Mouse (Mus musculus) forebrain, embryonic 12.5 days (tissue): ENCODE results near the gene Nphp1. TPM values are rescaled to one million over a fixed set of nuclear protein-coding genes. Genes with fewer than 3 reads are reported as not detected.
A peak's percentile ranks its signal among the peaks of the same experiment; 100 is the strongest.

Source experiments
- ATAC-seq: fragments of 200-750 bp; cut with Nextera tagmentation; 2 replicates; pipeline ENCODE4 v1.8.0; 2017; ENCODE audit warnings: moderate TSS enrichment; ENCODE audit not compliant: low FRiP score
- H3K27ac ChIP-seq: fragments of 300-500 bp; sonication (generic); 2 replicates; pipeline ENCODE4 v1.5.1; 2016; ENCODE audit warnings: mild to moderate bottlenecking
- H3K27me3 ChIP-seq: fragments of 300-500 bp; sonication (generic); 2 replicates; pipeline ENCODE4 v1.6.1; 2016; ENCODE audit warnings: mild to moderate bottlenecking
- H3K36me3 ChIP-seq: fragments of 300-500 bp; sonication (generic); replicated peaks from 2 replicates; pipeline ENCODE4 v1.6.1; 2016; ENCODE audit warnings: mild to moderate bottlenecking
- H3K4me1 ChIP-seq: fragments of 300-500 bp; sonication (generic); 2 replicates; pipeline ENCODE4 v1.6.1; 2016
- H3K4me2 ChIP-seq: fragments of 300-500 bp; sonication (generic); 2 replicates; pipeline ENCODE4 v1.6.1; 2016; ENCODE audit warnings: mild to moderate bottlenecking, moderate library complexity
- H3K4me3 ChIP-seq: fragments of 300-500 bp; sonication (generic); replicated peaks from 2 replicates; pipeline ENCODE4 v1.5.1; 2016; ENCODE audit warnings: mild to moderate bottlenecking
- H3K9ac ChIP-seq: fragments of 300-500 bp; sonication (generic); 2 replicates; pipeline ENCODE4 v1.6.1; 2016; ENCODE audit warnings: mild to moderate bottlenecking
- H3K9me3 ChIP-seq: fragments of 300-500 bp; sonication (generic); 2 replicates; pipeline ENCODE4 v1.6.1; 2016
- WGBS: fragments of 180-500 bp; shearing (Covaris S2); methylation state at CpG from one replicate; pipeline ENCODE4 v1.1.7; 2016; 5-methylcytosine and 5-hydroxymethylcytosine counted together
- polyA plus RNA-seq: library from polyadenylated mRNA; unstranded; fragments of >200 nt; fragmentation: Nextera tagmentation; extraction: Ambion mirVana; gene quantifications from 2 replicates; pipeline ENCODE4 v1.2.1, GENCODE M21; 2016

Gene Nphp1
- 35.9 and 40.5 TPM in 2 replicates for polyA plus RNA-seq

GRCm38 (mm10) chr2:127788440-127789116, at the start of gene Nphp1:
TSS of gene Nphp1 (minus strand) at chr2:127788897.
- no peaks in the 10 kb centered on the region for H3K27me3 ChIP-seq
- no peaks in the 10 kb centered on the region for H3K36me3 ChIP-seq
- peak; percentile 76 for ATAC-seq
- no peaks in the 10 kb centered on the region for H3K9me3 ChIP-seq
- H3K9ac ChIP-seq = peak within 1 kb of the TSS; percentile 78
- peaks cover 26% of the 10 kb centered on the region for H3K4me1 ChIP-seq
- H3K4me3 ChIP-seq = peak within 1 kb of the TSS; percentile 73
- WGBS = under 1% methylated on average over 40 of the region's 40 CpGs
- H3K4me2 ChIP-seq = peak within 1 kb of the TSS; percentile 68
- peak within 1 kb of the TSS; percentile 68; the same call in 1 of the 2 replicates for H3K27ac ChIP-seq

DNA sequence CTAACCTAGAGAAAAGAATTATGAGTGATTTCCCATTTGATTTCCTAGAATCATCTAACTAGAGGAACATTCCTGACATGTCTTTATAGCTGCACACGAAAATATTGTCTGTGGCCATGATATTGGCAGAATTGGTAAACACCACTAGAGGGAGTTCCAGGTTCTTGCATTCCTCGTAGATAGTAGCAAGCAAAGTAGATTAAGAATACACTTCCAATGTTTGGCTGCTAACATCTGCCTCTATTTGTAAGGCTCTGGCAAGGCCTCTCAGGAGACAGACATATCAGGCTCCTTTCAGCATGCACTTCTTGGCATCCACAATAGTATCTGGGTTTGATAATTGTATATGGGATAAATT, 44.1 kb upstream of the Nphp1 start:
- no peaks in the 10 kb centered on the region for H3K36me3 ChIP-seq
- ATAC-seq = no peak
- H3K4me3 ChIP-seq = no peak overlapping the region
- peaks cover 13% of the 10 kb centered on the region for H3K27me3 ChIP-seq
- 20% methylated on average over 2 of the region's 2 CpGs for WGBS
- no peak overlapping the region for H3K27ac ChIP-seq
- H3K4me1 ChIP-seq = peaks cover 17% of the 10 kb centered on the region
- no peak overlapping the region for H3K4me2 ChIP-seq
- no peak overlapping the region for H3K9ac ChIP-seq
- H3K9me3 ChIP-seq = no peaks in the 10 kb centered on the region

GRCm38 (mm10) chr2:127832103-127832832, 43.6 kb upstream of the Nphp1 start:
- Histone ChIP-seq H3K9me3 (no peaks in the 10 kb centered on the region), H3K36me3 (no peaks in the 10 kb centered on the region), H3K27ac (no peak overlapping the region), H3K4me2 (peak overlapping the region; percentile 71), H3K4me1 (peaks cover 17% of the 10 kb centered on the region), H3K9ac (no peak overlapping the region), H3K27me3 (peaks cover 11% of the 10 kb centered on the region), H3K4me3 (peak overlapping the region; percentile 77)
- ATAC-seq = peak; percentile 45; the same call in 1 of the 2 replicates
- 44% methylated on average over 11 of the region's 11 CpGs for WGBS

- Histone ChIP-seq H3K27ac (no peak within 1 kb of the TSS), H3K27me3 (peaks cover 7% of the 10 kb centered on the region; the same call in 1 of the 2 replicates), H3K4me2 (peak within 1 kb of the TSS; percentile 71), H3K36me3 (no peaks in the 10 kb centered on the region), H3K4me3 (peak within 1 kb of the TSS; percentile 77), H3K9me3 (no peaks in the 10 kb centered on the region), H3K9ac (peak within 1 kb of the TSS; percentile 61), H3K4me1 (peaks cover 17% of the 10 kb centered on the region)
- WGBS = under 1% methylated on average over 56 of the region's 56 CpGs
- ATAC-seq = peak; percentile 99
Measured at GRCm38 (mm10) chr2:127831401-127832102, 42.9 kb upstream of the Nphp1 start, which contains the start of gene Bub1. TSS of gene Bub1 (minus strand) at chr2:127831865.

DNA sequence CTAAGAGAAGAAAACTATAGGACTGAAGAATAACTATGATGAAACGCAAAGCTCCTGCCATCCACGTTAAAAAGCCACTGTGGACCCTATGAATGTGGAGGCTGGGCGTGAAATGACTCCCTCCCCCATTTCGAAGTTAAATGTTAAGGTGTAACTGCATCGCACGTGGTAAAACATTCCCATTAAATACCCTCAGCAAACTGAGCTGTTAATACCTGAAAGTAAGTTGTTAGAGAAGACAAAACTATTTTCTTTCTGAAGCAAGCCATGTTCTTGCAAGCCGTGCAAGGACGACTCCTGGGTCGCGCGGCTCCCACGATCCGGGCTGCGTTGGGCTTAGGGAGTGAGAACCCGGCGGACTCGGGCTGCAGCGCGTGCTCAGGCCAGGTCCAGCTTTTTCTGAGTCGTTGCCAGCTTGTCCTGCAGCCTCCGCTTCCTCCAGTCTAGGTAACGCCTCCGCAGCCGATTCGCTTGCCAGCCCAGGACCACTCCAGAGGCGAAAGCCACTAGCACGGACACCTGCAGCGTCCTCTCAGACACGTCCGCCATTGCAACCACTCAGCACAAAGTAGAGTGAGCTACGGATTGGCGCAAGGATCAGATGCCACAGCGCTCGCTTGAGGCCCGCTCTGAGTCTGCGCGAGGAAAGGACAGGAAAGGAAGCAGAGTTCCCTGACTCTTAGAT, 3.4 kb upstream of the Nphp1 start, which contains the start of gene Mtln:
Mtln (minus strand) TSS at position 570 of the 685 bp plus-strand sequence.
- no peaks in the 10 kb centered on the region for H3K27me3 ChIP-seq
- peaks cover 26% of the 10 kb centered on the region for H3K4me1 ChIP-seq
- H3K36me3 ChIP-seq = no peaks in the 10 kb centered on the region
- H3K4me2 ChIP-seq = peak within 1 kb of the TSS; percentile 63
- peak within 1 kb of the TSS; percentile 76 for H3K4me3 ChIP-seq
- no peaks in the 10 kb centered on the region for H3K9me3 ChIP-seq
- peak within 1 kb of the TSS; percentile 88 for H3K27ac ChIP-seq
- H3K9ac ChIP-seq = peak within 1 kb of the TSS; percentile 75
- WGBS = 2% methylated on average over 37 of the region's 37 CpGs
- peak; percentile 95 for ATAC-seq

GRCm38 (mm10) chr2:127789651-127790270, 1.1 kb upstream of the Nphp1 start:
- peak overlapping the region; percentile 67; the same call in 1 of the 2 replicates for H3K9ac ChIP-seq
- H3K4me1 ChIP-seq = peaks cover 26% of the 10 kb centered on the region
- peak overlapping the region; percentile 73 for H3K4me3 ChIP-seq
- H3K9me3 ChIP-seq = no peaks in the 10 kb centered on the region
- no peaks in the 10 kb centered on the region for H3K27me3 ChIP-seq
- 18% methylated on average over 9 of the region's 9 CpGs for WGBS
- H3K36me3 ChIP-seq = no peaks in the 10 kb centered on the region
- no peak overlapping the region for H3K27ac ChIP-seq
- peak overlapping the region; percentile 68 for H3K4me2 ChIP-seq
- no peak for ATAC-seq

- Histone ChIP-seq H3K4me2 (peak overlapping the region; percentile 68), H3K4me3 (peak overlapping the region; percentile 73), H3K9me3 (no peaks in the 10 kb centered on the region), H3K27me3 (no peaks in the 10 kb centered on the region), H3K27ac (peak overlapping the region; percentile 36; the same call in 1 of the 2 replicates), H3K9ac (peak overlapping the region; percentile 67), H3K4me1 (peaks cover 26% of the 10 kb centered on the region), H3K36me3 (no peaks in the 10 kb centered on the region)
- 4% methylated on average over 11 of the region's 11 CpGs for WGBS
- no peak for ATAC-seq
Measured at GRCm38 (mm10) chr2:127789138-127789537, 441 bp upstream of the Nphp1 start.

DNA sequence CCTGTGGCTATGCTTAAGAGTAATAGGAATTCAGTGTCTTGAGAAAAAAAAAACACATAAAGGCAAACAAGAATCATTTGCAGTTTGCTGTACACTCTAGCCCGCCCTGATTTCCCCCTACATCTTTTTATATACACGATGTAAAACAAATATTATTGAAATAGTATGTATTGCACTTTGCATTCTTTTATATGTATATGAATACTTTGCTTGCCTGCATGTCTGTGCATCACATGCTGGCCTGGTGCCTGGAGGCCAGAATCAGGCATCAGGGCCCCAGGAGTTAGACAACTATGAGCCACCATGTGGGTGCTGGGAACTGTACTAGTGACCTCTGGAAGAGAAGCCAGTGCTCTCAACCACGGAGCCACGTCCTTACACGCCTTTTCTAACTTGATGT, 1.5 kb downstream of the Nphp1 start:
- ATAC-seq = no peak

DNA sequence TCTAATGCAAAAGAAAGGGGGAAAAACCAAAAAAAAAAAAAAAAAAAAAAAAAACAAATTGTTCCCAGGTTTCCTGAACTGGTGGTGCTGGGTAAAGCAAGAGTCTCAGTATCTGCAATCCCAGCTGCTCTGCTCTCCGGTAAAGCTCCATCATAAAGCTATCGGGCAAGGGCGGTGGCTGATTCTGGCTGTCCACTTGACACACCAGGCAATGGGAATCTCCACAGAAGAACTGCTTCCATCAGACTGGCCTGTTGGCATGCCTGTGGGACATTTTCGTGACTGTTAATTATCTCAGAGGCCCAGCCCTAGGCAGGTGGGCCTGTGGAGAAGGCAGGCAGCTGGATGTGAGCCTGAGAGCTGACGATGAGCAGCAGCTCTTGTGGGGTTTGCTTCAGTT, 10.2 kb downstream of the Nphp1 start:
- H3K9ac ChIP-seq = no peak overlapping the region
- no peaks in the 10 kb centered on the region for H3K9me3 ChIP-seq
- H3K27ac ChIP-seq = no peak overlapping the region
- 88% methylated on average over 5 of the region's 5 CpGs for WGBS
- no peaks in the 10 kb centered on the region for H3K27me3 ChIP-seq
- H3K4me1 ChIP-seq = peaks cover 11% of the 10 kb centered on the region
- no peak overlapping the region for H3K4me3 ChIP-seq
- H3K36me3 ChIP-seq = peaks cover 17% of the 10 kb centered on the region
- no peak for ATAC-seq
- H3K4me2 ChIP-seq = no peak overlapping the region

More for the DNA sequence above, 1.5 kb downstream of the Nphp1 start:
- 95% methylated on average over 5 of the region's 5 CpGs for WGBS
- no peaks in the 10 kb centered on the region for H3K36me3 ChIP-seq
- no peaks in the 10 kb centered on the region for H3K9me3 ChIP-seq
- peaks cover 26% of the 10 kb centered on the region for H3K4me1 ChIP-seq
- H3K27ac ChIP-seq = no peak overlapping the region
- H3K4me2 ChIP-seq = no peak overlapping the region
- H3K4me3 ChIP-seq = no peak overlapping the region
- no peak overlapping the region for H3K9ac ChIP-seq
- no peaks in the 10 kb centered on the region for H3K27me3 ChIP-seq

GRCm38 (mm10) chr2:127775013-127775412, 13.7 kb downstream of the Nphp1 start:
- 60% methylated on average over 3 of the region's 3 CpGs for WGBS
- Histone ChIP-seq H3K27ac (0 out of 2 replicates have a peak overlapping the region, but pooled peaks have one; percentile 15), H3K9me3 (no peaks in the 10 kb centered on the region), H3K4me1 (peaks cover 11% of the 10 kb centered on the region), H3K4me2 (no peak overlapping the region), H3K27me3 (no peaks in the 10 kb centered on the region), H3K9ac (no peak overlapping the region), H3K36me3 (peaks cover 37% of the 10 kb centered on the region), H3K4me3 (no peak overlapping the region)
- ATAC-seq = peak; percentile 51; the same call in 1 of the 2 replicates

GRCm38 (mm10) chr2:127774578-127774941, 14.1 kb downstream of the Nphp1 start:
- WGBS = 0% methylated on average over 1 of the region's 1 CpGs
- H3K9me3 ChIP-seq = no peaks in the 10 kb centered on the region
- peaks cover 11% of the 10 kb centered on the region for H3K4me1 ChIP-seq
- ATAC-seq = peak; percentile 78
- no peak overlapping the region for H3K4me3 ChIP-seq
- no peak overlapping the region for H3K9ac ChIP-seq
- H3K4me2 ChIP-seq = no peak overlapping the region
- H3K27ac ChIP-seq = peak overlapping the region; percentile 77
- no peaks in the 10 kb centered on the region for H3K27me3 ChIP-seq
- H3K36me3 ChIP-seq = peaks cover 41% of the 10 kb centered on the region
